Mouse (Mus musculus) urinary bladder, postnatal 36 days (tissue): ENCODE measurements at regions not wholly inside any gene's neighbourhood (a gene's known extent, or its start where the extent isn't known, plus 50 kb on each side); places are given as distances from the start of the nearest gene placed in this dataset.

ENCODE experiments used
- DNase-seq, 2 experiments: peaks; one replicate each; pipeline ENCODE4 v3.0.0; 2022; ENCODE audit warnings: low spot score in 2 of 2, mixed read lengths in 1 of 2

- DNase-seq: no peak
These were observed 86.4 kb upstream of the Ccn6 start for GRCm38 (mm10) chr10:39250039-39250438.

- DNase-seq: no peak
These were observed 84.9 kb upstream of the Ccn6 start for GRCm38 (mm10) chr10:39248486-39248885.

- DNase-seq: no peak
These were observed 83.4 kb upstream of the Ccn6 start for GRCm38 (mm10) chr10:39246984-39247383.

- DNase-seq: no peak
These were observed 81.5 kb upstream of the Ccn6 start for GRCm38 (mm10) chr10:39245141-39245540.

- no peak for DNase-seq
These were observed 80.5 kb upstream of the Ccn6 start for GRCm38 (mm10) chr10:39244061-39244460.

GRCm38 (mm10) chr10:39242398-39242797 lies 78.8 kb upstream of the Ccn6 start:
- DNase-seq: no peak

GRCm38 (mm10) chr10:39241922-39242321 lies 78.3 kb upstream of the Ccn6 start:
- no peak for DNase-seq

GRCm38 (mm10) chr10:39241486-39241885 lies 77.9 kb upstream of the Ccn6 start:
- no peak for DNase-seq

GRCm38 (mm10) chr10:39240966-39241365 lies 77.4 kb upstream of the Ccn6 start:
- DNase-seq: no peak

GRCm38 (mm10) chr10:39240178-39240791 lies 76.7 kb upstream of the Ccn6 start:
- DNase-seq: no peak

- DNase-seq: peak; percentile 38 to 58
These were observed 76.0 kb upstream of the Ccn6 start for GRCm38 (mm10) chr10:39239498-39240177.

- DNase-seq: peak in 1 of 2 experiments; percentile 16
These were observed 75.0 kb upstream of the Ccn6 start for GRCm38 (mm10) chr10:39238596-39238995.

- DNase-seq: no peak
These were observed 74.0 kb upstream of the Ccn6 start for GRCm38 (mm10) chr10:39237549-39237948.

GRCm38 (mm10) chr10:39233926-39234450 lies 70.4 kb upstream of the Ccn6 start:
- DNase-seq: no peak

- no peak for DNase-seq
These were observed 69.6 kb upstream of the Ccn6 start for GRCm38 (mm10) chr10:39233191-39233590.

GRCm38 (mm10) chr10:39230634-39231410 lies 67.2 kb upstream of the Ccn6 start:
- DNase-seq: no peak

- DNase-seq: no peak
These were observed 65.6 kb upstream of the Ccn6 start for GRCm38 (mm10) chr10:39229233-39229632.

GRCm38 (mm10) chr10:39228027-39228426 lies 64.4 kb upstream of the Ccn6 start:
- no peak for DNase-seq

- peak; percentile 55 to 64 for DNase-seq
These were observed 63.9 kb upstream of the Ccn6 start for GRCm38 (mm10) chr10:39227499-39227942.

GRCm38 (mm10) chr10:39226518-39226917 lies 62.9 kb upstream of the Ccn6 start:
- DNase-seq: no peak

- DNase-seq: no peak
These were observed 61.0 kb upstream of the Ccn6 start for GRCm38 (mm10) chr10:39224449-39225094.

GRCm38 (mm10) chr10:39221028-39221427 lies 57.4 kb upstream of the Ccn6 start:
- no peak for DNase-seq
